Mouse (Mus musculus): ENCODE measurements at regions not wholly inside any gene's neighbourhood (a gene's known extent, or its start where the extent isn't known, plus 50 kb on each side); places are given as distances from the start of the nearest gene placed in this dataset.

DNA sequence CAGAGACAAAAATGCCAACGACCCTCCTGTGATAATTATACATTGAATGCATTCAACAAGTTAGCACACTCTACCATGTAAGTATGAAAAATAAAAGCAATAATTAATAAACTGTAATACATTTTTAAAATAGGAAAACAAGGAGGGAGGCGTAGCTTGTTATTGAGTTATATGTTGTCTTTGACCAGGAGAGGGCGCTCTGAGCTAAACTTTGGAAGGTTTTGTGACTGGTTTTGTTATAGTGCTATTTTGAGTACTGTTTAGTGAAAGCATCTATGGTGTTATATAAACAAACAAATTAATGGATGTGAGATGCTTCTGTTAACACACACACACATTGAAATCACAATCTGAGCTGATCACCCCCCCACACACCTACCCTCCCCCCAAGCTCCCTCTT, 166.6 kb upstream of the Adamts16 start:
- DNase-seq (ENCODE audit: low spot score in 2 of 2), result peak; percentile 43 to 78

GRCm38 (mm10) chr13:71006117-71006516, 164.5 kb upstream of the Adamts16 start:
- DNase-seq (ENCODE audit: low spot score in 2 of 2), result peak; percentile 59 to 68

- no peak for DNase-seq (ENCODE audit: low spot score in 2 of 2)
Measured at GRCm38 (mm10) chr13:71003517-71003916, 161.9 kb upstream of the Adamts16 start.

DNA sequence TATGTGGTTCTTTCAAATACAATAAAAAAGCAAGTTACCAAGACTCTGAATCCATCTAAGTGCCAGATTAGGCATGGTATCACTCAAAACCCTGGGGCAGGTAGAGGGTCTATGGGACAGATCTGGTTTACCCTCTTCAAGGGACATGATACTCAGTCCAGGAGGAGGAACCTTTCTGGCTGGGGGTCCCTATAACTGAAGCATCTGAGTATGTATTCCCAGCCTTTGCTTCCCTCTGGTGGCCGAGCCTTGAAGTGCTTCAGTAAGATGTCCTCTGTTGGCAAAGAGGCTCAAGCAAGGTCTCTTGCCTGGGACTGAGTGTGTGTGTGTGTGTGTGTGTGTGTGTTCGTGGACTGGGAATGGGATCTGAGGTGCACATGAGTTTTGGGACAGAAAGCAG, 159.7 kb upstream of the Adamts16 start:
- DNase-seq (ENCODE audit: low spot score in 2 of 2), result peak; percentile 84 to 88

- DNase-seq (ENCODE audit: low spot score in 2 of 2), result no peak
Measured at GRCm38 (mm10) chr13:71000422-71001008, 158.9 kb upstream of the Adamts16 start.

GRCm38 (mm10) chr13:70993522-70993921, 151.9 kb upstream of the Adamts16 start:
- no peak for DNase-seq (ENCODE audit: low spot score in 2 of 2)

GRCm38 (mm10) chr13:70989999-70990645, 148.5 kb upstream of the Adamts16 start:
- no peak for DNase-seq (ENCODE audit: low spot score in 2 of 2)

DNA sequence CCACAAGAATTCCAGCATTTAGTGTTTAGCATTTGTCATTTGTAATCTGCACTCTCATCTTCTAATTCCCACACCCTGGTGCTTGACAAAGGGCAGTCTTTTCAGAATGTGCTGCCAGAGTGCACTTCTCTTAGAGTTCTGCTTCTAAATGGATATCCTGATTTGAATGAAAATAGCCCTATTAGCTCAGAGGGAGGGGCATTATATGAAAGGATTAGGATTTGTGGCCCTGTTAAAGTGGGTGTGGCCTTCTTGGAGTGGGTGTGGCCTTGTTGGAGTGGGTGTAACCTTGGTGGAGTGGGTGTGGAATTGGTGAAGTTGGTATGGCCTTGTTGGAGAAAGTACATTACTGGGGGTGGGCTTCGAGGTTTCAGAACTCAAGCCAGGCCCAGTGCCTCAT, 137.7 kb upstream of the Adamts16 start:
- no peak for DNase-seq (ENCODE audit: low spot score in 2 of 2)

- no peak for DNase-seq (ENCODE audit: low spot score in 2 of 2)
Measured at GRCm38 (mm10) chr13:70978547-70979307, 137.1 kb upstream of the Adamts16 start.

GRCm38 (mm10) chr13:70969596-70969995, 128.0 kb upstream of the Adamts16 start:
- DNase-seq (ENCODE audit: low spot score in 2 of 2), result no peak

DNA sequence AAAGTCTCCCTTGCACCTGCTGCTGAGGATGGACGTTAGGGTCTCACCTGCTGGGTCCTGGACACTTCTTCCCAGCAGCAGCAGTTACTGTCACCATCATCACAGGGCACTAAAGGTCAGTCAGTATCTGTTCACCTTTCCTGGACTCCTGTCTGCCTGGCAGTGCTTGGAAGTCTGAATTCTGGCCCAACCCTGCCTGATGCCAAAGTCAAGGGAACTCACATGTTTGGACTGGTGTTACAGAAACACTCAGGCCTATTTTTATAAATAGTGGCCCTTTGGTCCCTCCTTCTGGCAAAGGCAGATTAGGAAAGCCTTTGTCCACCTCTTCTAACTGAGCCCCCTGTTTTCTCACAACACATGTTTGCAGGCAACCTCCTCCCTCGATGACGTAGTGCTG, 126.2 kb upstream of the Adamts16 start:
- no peak for DNase-seq (ENCODE audit: low spot score in 2 of 2)

- DNase-seq (ENCODE audit: low spot score in 2 of 2), result no peak
Measured at GRCm38 (mm10) chr13:70963384-70963783, 121.8 kb upstream of the Adamts16 start.

DNA sequence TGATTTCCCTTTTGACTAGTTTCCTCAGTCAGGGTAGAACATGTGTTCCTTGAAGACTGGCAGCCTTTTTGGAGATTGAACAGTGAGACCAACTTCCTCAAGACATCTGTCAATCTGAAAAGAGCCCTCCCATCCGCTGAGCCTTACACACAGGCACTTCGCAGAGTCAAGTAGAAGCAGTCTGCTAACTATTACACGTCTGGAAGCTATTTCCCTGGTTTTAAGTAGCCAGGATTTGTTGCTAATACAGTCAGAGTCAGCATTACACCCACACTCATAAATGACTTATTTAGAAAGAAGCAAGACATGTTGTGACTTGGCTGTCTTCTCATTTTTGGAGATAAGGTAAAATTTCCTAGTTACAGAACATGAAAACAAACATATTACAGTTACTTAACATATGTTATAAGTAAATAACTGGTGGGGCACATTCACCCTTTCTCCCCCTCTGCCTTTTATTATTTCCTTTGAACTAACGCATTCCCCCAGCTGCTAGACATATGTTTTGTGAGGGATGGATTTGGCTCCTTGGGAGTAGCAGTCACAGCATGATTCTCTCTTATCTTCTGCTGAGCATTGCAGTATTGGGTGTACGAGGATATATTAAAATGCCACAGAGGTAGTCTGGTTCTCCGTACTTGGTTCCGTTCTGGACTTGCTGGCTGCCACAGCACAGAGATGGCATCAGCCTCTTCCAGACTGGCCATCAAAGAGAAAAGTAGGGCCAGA, 92.9 kb upstream of the Adamts16 start:
- DNase-seq (ENCODE audit: low spot score in 2 of 2), result no peak

DNA sequence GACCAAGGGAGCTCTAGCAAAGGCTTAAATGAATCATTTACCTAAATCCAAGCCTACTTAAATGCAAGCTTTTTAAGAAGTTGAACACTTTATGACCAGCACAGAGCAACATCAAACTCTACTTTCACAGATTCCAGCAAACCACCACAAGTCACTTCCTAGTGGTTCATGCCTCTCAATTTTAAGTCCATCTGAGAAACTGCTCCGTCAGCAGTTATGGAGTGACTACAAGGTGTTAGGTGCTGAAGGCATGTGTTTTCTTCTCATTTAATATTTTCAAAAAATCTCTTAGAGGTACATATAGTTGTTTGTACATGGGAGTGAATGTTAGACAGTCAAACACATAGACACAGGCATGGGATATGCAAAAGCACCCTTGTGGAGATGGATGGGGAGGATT, 72.2 kb upstream of the Adamts16 start:
- DNase-seq (ENCODE audit: low spot score in 2 of 2), result no peak

DNA sequence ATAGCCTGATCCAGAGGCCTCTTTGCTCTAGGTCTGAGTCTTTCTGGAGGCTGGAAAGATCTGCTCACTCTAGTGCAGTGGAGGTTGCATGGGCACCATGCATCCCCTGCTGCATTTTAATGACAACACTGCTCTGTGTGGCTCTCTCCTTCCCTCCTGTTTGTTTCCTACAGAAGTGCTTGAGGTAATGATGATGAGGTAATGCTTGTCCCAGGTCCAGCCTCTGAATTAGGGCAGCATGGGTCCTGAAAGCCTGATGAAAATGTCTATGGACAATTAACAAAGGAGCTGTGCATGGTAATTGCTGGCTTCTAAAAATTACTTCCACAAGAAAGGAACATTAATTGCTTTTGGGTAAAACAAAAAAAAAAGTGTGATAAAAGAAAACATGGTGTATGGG, 69.3 kb upstream of the Adamts16 start:
- DNase-seq (ENCODE audit: low spot score in 2 of 2), result no peak

DNA sequence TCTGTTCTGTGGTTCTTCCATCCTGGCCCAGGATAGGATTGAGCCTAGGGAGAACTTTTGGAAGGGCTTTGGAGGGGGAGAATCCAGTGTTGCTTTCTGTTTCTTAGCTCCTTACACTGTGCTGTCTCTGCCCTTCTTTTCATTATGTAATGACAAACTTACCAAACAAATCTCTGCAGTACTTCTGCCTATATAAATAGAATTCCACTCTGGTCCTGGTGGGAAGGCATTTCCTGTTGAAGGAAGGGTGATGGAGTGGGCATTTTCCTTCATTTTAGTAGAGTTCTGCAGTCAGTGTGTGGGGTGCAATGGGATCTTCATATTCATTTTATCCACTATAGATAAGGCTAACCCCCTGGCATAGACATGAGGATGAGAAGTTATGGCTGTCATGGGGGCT, 63.2 kb upstream of the Adamts16 start:
- no peak for DNase-seq (ENCODE audit: low spot score in 2 of 2)

GRCm38 (mm10) chr13:70903831-70904230, 62.2 kb upstream of the Adamts16 start:
- no peak for DNase-seq (ENCODE audit: low spot score in 2 of 2)

- DNase-seq (ENCODE audit: low spot score in 2 of 2), result no peak
Measured at GRCm38 (mm10) chr13:70903150-70903549, 61.5 kb upstream of the Adamts16 start.

- no peak for DNase-seq (ENCODE audit: low spot score in 2 of 2)
Measured at GRCm38 (mm10) chr13:70902727-70903126, 61.1 kb upstream of the Adamts16 start.

DNA sequence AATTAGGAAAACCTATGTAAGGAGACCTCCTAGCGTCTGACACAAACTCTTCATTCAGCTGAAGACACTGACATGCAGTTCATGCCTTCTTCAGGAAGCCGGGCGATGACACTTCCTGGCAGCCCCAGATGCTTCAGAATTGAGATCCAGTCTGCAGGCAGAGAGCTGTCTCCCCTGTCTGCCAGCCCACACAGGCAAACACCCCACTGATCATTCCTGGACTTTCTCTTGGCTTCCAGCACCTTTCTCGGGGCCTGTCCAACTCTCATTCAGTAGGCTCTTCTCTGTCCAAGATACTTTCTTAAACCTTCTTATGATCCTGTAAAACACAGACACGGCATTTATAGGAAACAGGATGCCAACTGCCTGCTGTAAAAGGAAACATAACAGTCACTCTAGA, 50.0 kb upstream of the Adamts16 start:
- DNase-seq (ENCODE audit: low spot score in 2 of 2), result no peak
